Mouse (Mus musculus) frontal cortex, adult (tissue): ENCODE results near the gene Tmem98.

Experiments
- ATAC-seq: cut with Nextera tagmentation; 2 replicates; pipeline ENCODE4 v1.9.2; 2017; ENCODE audit warnings: mild to moderate bottlenecking, moderate library complexity, mixed read lengths; ENCODE audit not compliant: low TSS enrichment

The Tmem98 gene

DNA sequence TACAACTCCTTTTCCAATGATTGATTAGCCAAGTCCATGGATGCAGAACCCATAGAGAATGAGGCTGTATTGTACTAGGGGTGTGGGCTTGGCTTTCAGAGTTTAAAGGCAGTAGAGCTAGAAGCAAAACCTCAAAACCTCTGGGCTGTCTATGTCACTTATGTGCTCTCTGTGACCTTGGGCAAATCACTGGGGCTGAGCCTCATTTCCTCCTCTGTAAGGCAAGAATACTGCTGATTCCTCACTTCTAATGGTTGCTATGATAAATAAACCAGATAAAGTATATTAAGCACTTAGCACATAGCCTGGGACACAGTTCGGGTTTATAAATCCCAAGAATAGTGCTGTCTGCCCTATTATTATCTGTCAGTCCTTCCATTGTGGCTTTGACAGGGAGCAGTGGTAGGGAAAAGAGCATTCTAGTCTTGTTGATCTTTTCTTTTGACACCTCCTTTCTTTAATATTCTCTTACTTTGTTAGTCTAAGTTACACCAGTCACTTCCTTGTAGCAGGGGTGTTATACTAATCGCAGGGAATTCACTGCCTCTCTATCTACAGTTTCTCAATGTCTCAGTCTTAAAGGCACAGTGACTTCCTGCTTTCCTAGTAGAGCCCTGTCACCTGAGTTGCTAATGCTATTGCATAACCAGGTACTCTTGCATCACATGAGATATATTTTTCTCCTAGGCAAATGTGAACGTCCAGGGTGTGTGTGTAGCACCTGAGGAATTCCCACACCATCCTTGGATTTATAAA is 18.1 kb upstream of the Tmem98 start:
- ATAC-seq = no peak

DNA sequence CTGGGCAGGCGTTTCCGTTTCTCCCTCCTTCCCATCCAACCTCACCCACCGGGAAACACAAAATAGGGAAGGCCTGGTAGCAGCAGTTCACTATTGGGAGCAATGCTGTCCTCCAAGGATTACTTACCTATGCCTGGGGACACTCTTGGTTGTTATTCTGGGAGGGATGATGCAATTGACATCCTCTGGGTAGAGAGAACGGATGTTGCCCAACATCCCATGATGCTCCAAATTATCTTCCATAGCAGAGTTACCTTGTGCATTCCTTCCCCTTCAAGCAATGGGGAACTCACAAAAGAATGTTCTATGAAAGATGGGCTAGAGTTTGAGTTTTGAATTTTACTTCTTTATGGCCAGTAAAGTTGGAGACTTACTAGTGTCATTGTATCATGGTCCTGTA is 16.6 kb upstream of the Tmem98 start:
- ATAC-seq = no peak

DNA sequence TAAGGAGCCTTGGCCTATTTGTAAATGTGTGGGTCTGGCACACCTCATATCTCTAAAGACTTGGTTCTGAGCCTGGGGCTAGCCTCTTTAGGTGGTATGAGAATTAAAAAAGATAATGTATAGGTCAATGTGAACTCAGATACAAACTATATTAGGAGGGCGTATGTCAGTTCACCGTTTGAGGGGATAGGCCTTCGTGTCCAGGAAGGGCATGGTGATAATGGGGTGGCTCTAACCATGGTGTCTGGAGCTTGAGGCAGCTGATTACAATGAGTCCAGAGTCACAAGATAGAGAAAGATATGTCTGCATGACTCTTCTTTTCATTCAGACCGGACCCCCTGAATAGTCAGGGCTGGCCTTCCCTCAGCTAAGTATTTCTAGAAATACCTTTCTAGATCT is 15.7 kb upstream of the Tmem98 start:
- ATAC-seq = no peak

DNA sequence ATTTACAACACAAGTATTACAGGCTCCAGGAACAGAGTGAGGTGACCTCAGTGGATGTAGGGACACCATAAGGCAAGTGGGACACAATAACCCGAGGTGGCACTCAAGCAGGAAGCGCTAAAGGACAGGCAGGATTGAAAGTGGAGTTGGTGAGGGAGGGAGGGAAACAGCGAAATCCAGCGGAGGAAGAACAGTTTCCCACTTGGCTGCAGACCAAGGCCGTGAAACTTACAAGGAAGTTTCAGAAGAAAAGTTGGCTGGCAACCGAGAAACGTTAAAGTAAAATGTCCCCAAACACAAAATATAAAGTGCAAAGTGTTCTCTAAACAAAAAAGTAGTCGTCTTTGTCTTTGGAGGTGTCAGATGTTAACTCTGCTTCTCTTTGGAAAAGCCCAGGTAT is 14.5 kb upstream of the Tmem98 start:
- no peak for ATAC-seq

DNA sequence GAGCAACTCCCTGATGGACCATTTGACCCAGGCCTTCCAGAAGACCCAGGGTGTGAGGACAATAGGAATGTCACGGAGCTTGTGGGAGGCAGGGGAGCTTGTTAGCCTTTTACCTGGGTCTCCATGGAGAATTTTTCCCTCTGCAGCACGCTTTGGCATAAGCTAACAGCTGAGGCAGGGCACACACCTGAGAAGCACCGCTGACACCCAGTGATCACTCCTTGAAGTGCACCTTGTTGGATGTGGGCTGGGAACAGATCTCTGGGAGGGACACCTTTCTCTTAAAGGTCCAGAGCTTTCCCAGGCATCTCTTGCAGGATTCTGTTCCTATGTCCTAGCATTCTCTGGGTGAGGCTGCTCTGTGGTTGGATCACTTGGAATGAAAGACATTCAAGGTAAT is 10.0 kb upstream of the Tmem98 start:
- ATAC-seq = no peak

DNA sequence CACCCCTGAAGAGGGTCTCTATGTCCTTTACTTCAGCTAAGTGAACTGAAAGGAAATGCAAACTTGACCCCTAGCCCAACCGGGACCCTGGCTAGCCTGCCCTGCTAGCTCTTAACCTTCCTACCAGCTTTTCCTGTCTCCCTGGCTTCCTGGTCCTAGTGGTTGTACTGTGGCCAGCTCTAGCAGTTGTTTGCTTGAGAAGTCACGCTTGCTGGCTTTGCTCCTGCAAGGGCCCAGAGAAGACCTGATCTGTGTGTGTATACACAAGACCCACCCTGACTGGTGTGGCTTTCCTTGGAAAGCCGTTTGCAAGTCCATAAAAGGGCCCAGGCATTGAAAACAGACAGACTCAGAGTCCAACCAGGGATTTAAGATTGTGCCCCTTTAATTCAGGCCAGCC is 7.3 kb upstream of the Tmem98 start:
- ATAC-seq = no peak

DNA sequence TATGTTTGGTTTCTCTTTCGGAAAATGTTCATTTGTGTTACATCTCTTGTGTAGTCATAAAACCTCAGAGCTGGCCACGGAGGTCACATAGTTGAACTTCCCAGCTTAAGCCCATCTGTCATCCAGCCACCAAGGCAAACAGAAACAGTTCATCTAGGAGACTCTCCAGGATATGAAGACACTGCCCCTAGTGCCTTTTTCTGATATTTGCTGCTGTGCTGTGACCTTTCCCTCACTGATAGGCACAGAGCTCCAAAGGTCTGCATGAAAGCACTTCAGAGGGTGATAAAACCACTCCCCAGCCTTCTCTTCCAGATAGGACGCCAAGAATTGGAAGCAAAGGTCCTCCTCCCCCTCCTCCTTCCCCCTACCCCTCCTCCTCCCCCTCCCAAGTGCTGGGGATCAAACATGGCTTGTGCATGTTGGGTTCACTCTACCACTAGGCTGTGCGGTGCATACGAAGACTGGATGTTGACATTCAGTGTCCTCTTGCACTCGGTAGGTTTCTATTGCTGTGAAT is 1.4 kb upstream of the Tmem98 start:
- no peak for ATAC-seq

DNA sequence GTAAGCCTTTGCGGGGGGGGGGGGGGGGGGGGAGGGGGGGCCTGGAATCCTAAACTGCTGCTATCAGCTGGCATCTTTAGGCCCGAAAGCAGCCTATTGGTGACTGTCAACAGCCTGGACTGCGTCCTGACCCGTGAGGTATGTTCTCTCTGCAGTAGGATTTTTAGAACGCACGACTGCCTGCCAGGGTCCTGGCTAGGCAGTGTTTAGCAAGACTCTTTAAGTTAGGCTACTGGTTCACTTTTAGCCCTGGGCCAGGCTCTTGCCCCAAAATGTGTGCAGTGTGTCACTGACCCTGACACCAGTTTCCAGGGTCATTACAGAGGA is 346 bp upstream of the Tmem98 start:
- ATAC-seq = no peak

DNA sequence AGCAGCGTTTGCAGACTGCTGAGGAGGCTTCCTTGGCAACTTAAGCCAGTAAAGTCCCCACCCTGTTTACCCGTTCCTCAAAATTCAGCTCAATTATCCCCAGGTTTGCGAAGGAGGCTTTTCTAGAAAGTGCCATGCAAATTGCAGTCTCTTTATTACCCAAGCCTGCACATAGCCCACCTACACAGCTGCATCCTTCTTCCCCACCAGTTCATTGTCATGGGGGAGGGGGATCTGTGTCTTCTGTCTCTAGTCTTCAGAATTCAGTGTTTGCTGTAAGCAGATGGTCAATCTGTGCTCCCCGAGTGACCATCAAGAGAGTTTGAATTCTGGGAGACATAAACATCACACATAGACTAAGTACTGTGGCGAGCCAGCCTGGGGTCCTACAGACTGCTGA is 1.2 kb downstream of the Tmem98 start:
- ATAC-seq = no peak

DNA sequence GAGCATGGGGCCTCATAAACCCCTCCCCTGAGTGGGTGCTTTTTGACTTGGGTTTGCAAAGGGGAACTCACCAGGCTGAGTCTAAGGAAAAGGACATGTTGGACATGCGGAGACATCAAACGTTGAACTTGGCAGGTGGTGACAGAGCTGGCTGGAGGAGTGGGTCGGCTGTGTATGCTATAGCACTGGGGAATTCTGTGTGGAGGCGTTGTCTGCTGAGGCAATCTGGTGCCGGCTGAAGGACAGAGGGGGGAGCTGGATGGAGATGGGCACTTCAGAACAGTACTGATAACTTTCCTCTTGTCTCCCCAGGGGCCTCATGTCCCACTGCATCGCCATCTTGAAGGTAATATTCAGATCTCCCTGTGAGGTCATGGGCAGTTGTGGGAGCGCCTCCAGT is 5.4 kb downstream of the Tmem98 start:
- ATAC-seq = peak; percentile 64; the same call in 1 of the 2 replicates

DNA sequence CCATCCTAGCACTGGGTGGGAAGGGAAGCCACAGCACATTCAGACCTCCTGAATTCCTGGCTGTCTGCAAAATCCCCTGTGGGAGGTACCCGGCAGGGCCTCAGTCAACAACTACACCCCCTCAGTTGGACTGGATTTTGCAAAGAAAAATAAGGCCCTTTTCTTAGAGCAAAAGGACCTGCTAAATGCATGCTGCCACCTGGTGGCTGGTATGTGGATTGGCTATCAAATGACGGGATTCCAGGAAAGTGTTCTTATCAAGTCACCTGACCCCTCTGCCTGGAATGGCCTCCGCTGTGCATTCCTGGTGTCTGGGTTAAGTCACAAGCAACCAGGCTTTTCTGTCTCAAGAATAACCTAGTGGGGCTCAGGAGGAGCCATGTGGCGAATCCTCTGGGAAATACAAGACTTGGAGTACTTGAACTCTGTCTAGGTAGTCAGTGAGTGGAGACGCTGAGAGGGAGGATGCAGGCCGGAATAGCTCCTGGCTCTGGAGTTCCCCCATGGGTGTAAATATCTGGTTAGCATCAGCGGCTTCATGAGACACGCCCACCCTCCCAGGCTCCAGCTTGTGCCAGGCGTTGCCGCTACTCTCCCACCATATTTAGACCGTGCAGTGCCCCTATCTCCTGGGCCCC is 8.2 kb downstream of the Tmem98 start:
- peak; percentile 69 for ATAC-seq

DNA sequence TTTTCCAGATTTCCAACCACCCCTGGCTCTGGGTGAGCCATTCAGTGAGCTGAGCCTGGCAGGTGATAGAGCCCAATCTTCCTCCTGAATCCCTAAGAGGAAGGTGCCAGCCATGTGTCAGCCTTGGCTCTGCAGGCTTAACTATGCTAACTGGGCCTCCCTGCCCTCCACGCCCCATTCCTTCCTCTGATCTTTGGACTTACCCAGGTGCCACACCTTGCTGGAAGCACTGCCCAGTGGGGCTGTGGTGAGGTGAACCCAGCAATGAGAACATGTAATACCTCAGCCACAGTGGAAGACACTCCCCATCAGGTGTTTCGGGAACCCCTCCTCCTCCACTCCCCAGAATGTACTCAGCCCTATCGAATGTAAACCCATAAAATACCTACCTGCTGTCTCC is 10.1 kb downstream of the Tmem98 start:
- no peak for ATAC-seq

DNA sequence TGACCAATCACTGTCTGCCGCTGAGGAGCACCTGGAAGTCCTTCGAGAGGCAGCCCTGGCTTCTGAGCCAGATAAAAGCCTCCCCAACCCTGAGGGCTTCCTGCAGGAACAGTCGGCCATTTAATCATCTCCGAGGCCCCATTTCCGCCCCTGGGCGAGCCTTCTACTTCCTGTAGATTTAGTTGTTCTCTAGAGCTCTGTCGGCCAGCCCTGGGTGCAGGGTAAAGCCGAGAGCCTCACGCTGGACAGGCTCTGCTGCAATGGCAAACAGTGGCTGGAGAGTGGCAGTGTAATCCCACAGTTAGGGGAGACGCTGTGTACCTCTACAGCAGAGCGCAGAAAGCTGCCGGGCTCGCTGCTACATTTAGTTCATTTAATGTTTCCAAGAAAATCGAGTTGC is 11.3 kb downstream of the Tmem98 start:
- peak; percentile 87; the same call in 1 of the 2 replicates for ATAC-seq

DNA sequence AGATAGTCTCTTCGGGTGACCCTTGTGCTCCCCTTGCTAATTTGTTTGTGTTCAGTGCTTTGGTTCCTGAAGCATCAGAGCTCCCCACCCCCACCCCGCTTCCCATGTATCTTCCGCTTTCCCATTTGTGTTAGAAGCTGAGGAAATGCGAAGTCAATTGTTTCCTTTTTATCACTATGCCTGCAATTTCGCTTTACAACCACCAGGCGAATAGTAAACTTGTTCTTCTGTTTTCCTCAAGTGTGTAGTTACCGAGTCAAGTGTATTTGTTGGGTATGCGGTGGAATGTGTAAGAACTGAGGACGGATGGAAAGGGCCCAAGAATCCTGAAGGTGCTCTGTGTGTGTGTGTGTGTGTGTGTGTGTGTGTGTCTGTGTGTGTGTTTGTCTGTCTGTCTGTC is 11.8 kb downstream of the Tmem98 start:
- ATAC-seq = no peak

DNA sequence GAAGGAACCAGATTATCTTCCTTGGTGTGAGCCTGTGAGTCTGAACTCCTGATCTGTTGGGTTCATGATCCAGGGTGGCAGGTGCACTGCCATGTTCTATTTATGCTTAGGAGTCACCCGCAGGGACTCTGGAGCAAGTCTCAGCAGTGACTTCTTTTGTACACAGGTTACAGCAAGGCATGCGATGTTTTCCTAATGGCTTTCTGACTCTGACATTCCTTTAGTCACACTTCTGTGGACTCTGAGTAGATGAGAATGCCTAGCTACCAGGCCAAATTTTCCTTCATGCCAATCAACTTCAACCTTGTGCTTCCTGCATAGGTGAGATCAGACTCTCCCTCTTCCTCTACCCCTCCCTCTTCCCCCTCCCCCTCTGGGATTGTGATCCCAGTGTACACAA is 25.4 kb downstream of the Tmem98 start:
- no peak for ATAC-seq

DNA sequence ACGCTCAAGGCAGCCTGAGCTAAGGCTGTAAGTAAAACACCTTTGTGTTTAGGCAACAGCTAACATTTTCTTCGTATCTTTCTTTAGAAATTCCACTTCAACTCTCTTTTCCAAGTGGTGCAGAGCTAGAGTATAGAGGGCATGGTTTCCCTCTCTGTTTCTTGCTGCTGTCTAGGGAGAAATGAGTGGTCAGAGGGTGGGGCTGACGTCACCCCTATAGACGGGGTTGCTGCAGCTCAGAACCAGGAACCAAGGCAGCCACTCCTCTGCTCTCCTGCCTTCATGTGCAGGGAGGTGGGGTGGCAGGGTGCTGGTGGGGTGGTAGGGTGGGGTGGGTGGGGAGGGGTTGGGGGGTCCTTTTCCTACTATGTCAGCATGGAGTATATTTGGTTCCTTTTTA is 25.9 kb downstream of the Tmem98 start:
- ATAC-seq = no peak

DNA sequence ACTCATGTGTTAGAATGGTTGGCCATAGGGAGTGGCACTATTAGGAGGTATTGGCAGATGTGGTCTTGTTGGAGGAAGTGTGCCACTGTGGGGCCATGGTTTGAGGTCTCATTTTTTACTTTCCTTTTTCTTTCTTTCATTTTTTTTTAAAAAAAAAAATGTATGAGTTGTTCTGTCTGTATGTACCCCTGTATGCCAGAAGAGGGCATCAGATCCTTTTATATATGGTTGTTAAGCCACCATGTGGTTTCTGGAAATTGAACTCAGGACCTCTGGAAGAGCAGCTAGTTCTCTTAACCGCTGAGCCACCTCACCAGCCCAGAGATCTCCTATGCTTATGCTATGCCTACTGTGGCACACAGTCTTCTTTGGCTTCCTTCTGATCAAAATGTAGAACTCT is 28.7 kb downstream of the Tmem98 start:
- ATAC-seq = no peak

DNA sequence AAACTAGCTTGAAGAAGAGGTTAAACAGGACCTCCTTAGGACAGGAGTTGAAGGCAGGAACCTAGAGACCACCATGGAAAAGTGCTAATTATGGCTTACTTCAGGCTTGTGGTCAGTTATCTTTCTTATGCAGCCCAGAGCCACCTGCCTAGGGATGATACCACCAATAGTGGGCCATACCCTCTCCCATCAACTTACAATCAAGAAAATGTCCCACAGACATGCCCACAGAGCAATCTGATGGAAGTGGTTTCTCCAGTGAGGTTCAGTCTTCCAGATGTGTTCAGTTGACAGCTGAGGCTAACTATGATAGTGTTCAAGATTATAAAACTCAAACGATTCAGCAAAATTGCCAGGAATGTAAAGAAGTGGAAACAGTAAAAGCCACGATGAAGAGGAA is 33.5 kb downstream of the Tmem98 start:
- no peak for ATAC-seq

DNA sequence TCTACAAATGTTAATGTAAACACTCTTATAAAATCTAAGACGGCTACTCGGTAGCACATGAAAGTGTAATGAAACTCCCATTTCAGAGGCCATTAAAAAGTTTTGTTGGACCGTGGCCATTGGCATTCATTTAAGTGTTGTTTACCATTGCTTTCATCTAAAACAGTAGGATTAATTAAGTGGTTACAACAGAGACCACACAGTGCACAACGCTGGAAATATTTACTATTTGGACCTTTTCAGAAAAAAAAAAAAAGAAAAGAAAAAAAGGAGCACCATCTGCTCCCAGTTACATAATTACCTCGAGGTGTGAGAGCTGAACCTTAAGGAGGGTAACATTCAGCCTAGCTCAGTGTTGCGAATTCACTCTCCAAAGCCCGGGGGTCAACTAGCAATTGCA is 35.5 kb downstream of the Tmem98 start:
- ATAC-seq = no peak

DNA sequence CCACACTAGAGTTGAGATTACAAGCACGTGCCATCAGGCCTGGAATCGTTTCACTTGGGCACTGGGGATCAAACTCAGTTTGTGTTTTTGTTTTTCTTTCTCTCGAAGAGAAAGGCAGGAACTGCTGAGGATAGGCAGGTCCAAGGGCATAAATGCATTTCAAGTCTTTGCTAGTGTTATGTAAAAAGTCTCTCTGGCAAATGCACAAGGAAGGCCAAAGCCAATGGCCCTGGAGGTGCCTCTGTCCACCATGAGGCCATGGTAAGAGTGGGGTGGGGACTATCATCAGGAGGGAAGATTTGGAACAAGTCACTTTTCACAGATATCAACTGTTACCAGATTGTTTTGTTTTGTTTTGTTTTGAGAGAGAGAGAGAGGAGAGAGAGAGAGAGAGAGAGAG is 36.1 kb downstream of the Tmem98 start:
- no peak for ATAC-seq

DNA sequence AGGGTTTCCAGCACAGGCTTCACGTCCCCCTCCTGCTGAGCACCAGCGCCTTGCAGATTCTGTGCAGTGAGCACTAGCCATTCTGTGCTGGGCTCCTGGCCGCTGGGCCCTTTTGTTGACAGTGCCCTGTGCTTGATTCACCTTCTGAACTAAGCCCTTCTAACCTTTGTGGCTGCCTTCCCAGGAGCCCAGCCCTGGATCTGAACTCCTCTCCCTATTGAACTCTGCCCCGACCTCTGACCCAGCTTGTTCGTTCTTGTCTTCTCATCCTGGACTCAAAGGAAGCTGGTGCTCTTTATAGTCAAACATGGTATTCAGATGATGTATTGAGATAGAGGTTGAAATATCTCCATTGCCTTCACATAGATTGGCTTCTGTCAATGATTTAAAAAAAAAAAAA is 38.2 kb downstream of the Tmem98 start:
- no peak for ATAC-seq

DNA sequence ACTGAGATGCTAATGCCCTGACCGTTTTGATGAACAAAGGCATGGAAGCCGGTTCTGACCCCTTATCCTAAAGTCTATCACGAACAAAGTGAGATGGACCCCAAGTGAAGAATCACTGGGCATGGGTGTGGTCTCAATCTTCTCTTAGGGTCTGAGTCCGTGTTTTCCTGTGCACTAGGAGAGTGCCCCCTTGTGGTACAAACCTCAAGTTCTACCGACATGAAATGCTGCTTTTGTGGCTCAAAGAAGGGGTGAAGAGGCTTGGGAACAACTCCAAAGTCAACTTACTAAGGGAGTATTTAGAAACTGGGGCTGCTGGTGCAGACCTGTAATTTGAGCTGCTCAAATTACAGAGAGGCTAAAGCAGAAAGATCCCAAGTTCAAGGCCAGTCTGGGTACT is 41.9 kb downstream of the Tmem98 start:
- no peak for ATAC-seq

DNA sequence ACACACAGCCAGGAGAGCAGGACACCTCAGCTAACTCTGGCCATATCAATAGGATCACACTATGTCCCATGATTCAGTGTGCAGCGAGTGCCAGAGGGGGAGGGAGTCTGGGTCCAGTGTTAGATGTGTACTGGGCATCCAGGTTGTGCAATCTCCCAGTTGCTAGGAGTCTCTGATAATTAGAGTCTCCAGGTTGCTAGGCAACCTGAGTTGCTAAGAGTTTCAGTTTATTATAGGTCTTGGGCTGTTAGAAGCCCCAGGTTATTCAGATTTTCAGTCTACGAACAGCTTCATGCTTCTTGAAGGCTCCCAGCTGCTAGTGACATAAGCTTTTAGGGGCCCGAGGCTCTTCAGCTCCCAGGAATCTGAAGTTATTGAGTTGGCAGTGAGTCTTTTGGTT is 43.0 kb downstream of the Tmem98 start:
- no peak for ATAC-seq

DNA sequence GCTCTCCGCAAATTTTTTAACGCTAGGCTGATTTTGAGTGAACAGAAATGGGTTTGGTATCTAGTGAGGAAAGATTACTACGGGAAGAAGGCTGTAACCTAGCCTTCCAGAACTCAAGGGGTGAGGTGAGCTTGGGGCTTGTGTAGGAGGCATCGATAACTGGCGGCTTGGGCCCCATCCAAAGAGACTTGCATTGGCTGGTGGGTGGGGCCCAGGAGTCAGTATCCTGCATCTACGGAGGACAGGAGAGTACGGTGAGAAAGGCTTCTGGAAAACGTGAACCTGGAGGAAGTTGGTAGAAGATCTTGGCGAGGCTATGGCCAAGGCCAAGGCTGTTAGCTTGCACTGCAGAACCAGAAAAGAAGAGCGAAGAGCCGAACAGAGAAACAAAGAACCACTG is 44.5 kb downstream of the Tmem98 start:
- ATAC-seq = no peak
